Mouse (Mus musculus): Measurements from ENCODE around the gene R3hdml. TPM values are rescaled to one million over a fixed set of nuclear protein-coding genes. Genes with fewer than 3 reads are reported as not detected.

Gene R3hdml
- total and polyA plus RNA-seq, 3 experiments: not detected

DNA sequence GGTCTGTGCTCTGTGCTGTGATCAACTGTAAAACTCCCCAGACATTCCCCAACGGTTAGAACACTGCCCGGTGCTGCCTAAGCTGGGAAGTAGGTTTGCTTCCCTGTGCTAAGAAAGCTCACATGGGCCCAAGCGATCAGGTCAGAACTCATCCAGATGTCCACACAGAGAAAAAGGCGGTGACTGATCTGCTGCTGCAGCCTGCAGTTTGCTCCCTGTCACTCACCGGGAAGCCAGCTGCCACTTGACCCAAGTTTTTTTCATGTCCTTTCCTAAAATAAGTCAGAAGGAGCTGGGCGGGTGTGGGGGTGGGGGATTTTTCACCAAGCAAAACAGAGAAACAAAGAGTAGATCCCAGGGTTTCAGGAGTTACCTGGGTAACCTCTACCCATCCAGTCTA lies 27.6 kb upstream of the R3hdml start:
- Histone ChIP-seq H3K4me1 (ENCODE audit: control insufficient read depth in 1 of 2, insufficient read depth in 2 of 2) (no peaks in the 10 kb centered on the region), H3K4me3 (replicated peaks in 1 of 3; ENCODE audit: low read depth in 2 of 3, low read length in 2 of 3, poor library complexity in 1 of 3) (no peak overlapping the region), H3K9me3 (replicated peaks; ENCODE audit: low read length) (no peaks in the 10 kb centered on the region), H3K27ac (ENCODE audit: insufficient read depth, low read depth) (no peak overlapping the region), H3K36me3 (replicated peaks in 1 of 2; ENCODE audit: control insufficient read depth in 1 of 2, insufficient read depth in 1 of 2, low read length in 1 of 2) (peaks cover 7 to 37% of the 10 kb centered on the region in 2 experiments), H3K79me2 (replicated peaks; ENCODE audit: control insufficient read depth, extremely low read depth, insufficient read depth, poor library complexity, severe bottlenecking) (no peaks in the 10 kb centered on the region), H3K9ac (ENCODE audit: insufficient read depth, low read depth) (no peak overlapping the region), H3K27me3 (replicated peaks) (peaks cover 2% of the 10 kb centered on the region), H3K4me2 (ENCODE audit: insufficient read depth, low read depth, poor library complexity, severe bottlenecking) (no peak overlapping the region)
- dilution Hi-C loops (cut with MboI; ENCODE audit: extremely low pct_ligation_motif_present, extremely low pct_unique_long_range_greater_than_20kb, low sequenced_read_pairs) (no loop called here), in situ Hi-C loops (cut with MboI; ENCODE audit: low pct_ligation_motif_present, low pct_unique_long_range_greater_than_20kb, low sequenced_read_pairs) (no loop called here)
- no peak for TF ChIP-seq CTCF (conservative IDR thresholded peaks at IDR 0.05 in 1 of 2, IDR thresholded peaks at IDR 0.05 in 1 of 2; ENCODE audit: low read depth in 2 of 2, low read length in 2 of 2)
- TF ChIP-seq KAT2A (IDR thresholded peaks at IDR 0.05; ENCODE audit: insufficient replicate concordance, low read length): no peak
- TF ChIP-seq SMC3 (IDR thresholded peaks at IDR 0.05; ENCODE audit: low read depth, low read length): no peak
- TF ChIP-seq USF2 (conservative IDR thresholded peaks at IDR 0.05; ENCODE audit: low read depth, low read length): no peak
- TF ChIP-seq ZNF384 (IDR thresholded peaks at IDR 0.05; ENCODE audit: low read depth, low read length): no peak
- TF ChIP-seq CHD2 (IDR thresholded peaks at IDR 0.05; ENCODE audit: low read length): no peak
- no peak for TF ChIP-seq TCF12 (IDR thresholded peaks at IDR 0.05; ENCODE audit: low read depth, low read length)
- TF ChIP-seq E2F4 (IDR thresholded peaks at IDR 0.05; ENCODE audit: insufficient replicate concordance, low read depth, low read length): no peak
- no peak for TF ChIP-seq ETS1 (conservative IDR thresholded peaks at IDR 0.05; ENCODE audit: low read depth, low read length)
- TF ChIP-seq MYC (IDR thresholded peaks at IDR 0.05; ENCODE audit: low read depth, low read length): no peak
- no peak for TF ChIP-seq JUND (conservative IDR thresholded peaks at IDR 0.05; ENCODE audit: low read depth, low read length)
- TF ChIP-seq ELF1 (IDR thresholded peaks at IDR 0.05; ENCODE audit: low read depth, low read length): no peak
- no peak for DNase-seq (ENCODE audit: extremely low read depth)

DNA sequence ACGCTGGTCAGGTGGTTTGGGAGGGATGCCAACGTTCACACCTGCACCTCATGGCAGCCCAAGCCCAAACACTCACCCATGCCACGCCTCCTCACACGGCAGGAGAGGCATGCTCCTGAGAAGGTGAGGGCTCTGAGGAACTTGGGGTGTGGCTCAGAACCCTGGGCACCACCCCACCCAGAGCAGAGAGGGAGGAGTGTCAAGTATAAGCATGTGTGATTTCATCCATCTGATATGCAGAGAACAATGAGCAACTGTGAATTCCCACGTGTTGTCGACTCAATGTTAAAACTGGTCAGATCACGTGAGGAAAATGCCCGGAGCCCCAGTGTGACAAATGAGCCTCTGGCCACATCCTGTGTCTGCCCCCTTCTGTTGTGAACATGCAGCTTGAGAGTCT lies 25.3 kb upstream of the R3hdml start:
- dilution Hi-C loops (cut with MboI; ENCODE audit: extremely low pct_ligation_motif_present, extremely low pct_unique_long_range_greater_than_20kb, low sequenced_read_pairs) (no loop called here), in situ Hi-C loops (cut with MboI; ENCODE audit: low pct_ligation_motif_present, low pct_unique_long_range_greater_than_20kb, low sequenced_read_pairs) (no loop called here)
- Histone ChIP-seq H3K9ac (ENCODE audit: insufficient read depth, low read depth) (no peak overlapping the region), H3K4me1 (ENCODE audit: control insufficient read depth in 1 of 2, insufficient read depth in 2 of 2) (peaks cover 0 to 9% of the 10 kb centered on the region in 2 experiments; a peak in 3 of 4 replicates), H3K36me3 (replicated peaks in 1 of 2; ENCODE audit: control insufficient read depth in 1 of 2, insufficient read depth in 1 of 2, low read length in 1 of 2) (peaks cover 10 to 46% of the 10 kb centered on the region in 2 experiments), H3K9me3 (replicated peaks; ENCODE audit: low read length) (no peaks in the 10 kb centered on the region), H3K79me2 (replicated peaks; ENCODE audit: control insufficient read depth, extremely low read depth, insufficient read depth, poor library complexity, severe bottlenecking) (no peaks in the 10 kb centered on the region), H3K4me3 (replicated peaks in 1 of 3; ENCODE audit: low read depth in 2 of 3, low read length in 2 of 3, poor library complexity in 1 of 3) (no peak overlapping the region), H3K4me2 (ENCODE audit: insufficient read depth, low read depth, poor library complexity, severe bottlenecking) (no peak overlapping the region), H3K27ac (ENCODE audit: insufficient read depth, low read depth) (no peak overlapping the region), H3K27me3 (replicated peaks) (no peaks in the 10 kb centered on the region)
- TF ChIP-seq POLR2A (IDR thresholded peaks at IDR 0.05; ENCODE audit: low read depth, low read length) (no peak), NRF1 (IDR thresholded peaks at IDR 0.05; ENCODE audit: low read depth, low read length) (no peak), MXI1 (IDR thresholded peaks at IDR 0.05; ENCODE audit: low read depth, low read length) (no peak), ZKSCAN1 (IDR thresholded peaks at IDR 0.05; ENCODE audit: borderline replicate concordance, low read depth, low read length) (no peak), ZMIZ1 (IDR thresholded peaks at IDR 0.05; ENCODE audit: low read depth, low read length) (no peak), HCFC1 (IDR thresholded peaks at IDR 0.05; ENCODE audit: low read depth, low read length) (no peak), BHLHE40 (IDR thresholded peaks at IDR 0.05; ENCODE audit: low read depth, low read length) (no peak), IRF4 (IDR thresholded peaks at IDR 0.05; ENCODE audit: low read depth, low read length) (no peak), USF1 (IDR thresholded peaks at IDR 0.05; ENCODE audit: low read depth, low read length) (no peak), JUND (conservative IDR thresholded peaks at IDR 0.05; ENCODE audit: low read depth, low read length) (no peak), ZNF384 (IDR thresholded peaks at IDR 0.05; ENCODE audit: low read depth, low read length) (no peak), CTCF (conservative IDR thresholded peaks at IDR 0.05 in 1 of 2, IDR thresholded peaks at IDR 0.05 in 1 of 2; ENCODE audit: low read depth in 2 of 2, low read length in 2 of 2) (no peak), RCOR1 (conservative IDR thresholded peaks at IDR 0.05; ENCODE audit: low read depth, low read length) (no peak), SMC3 (IDR thresholded peaks at IDR 0.05; ENCODE audit: low read depth, low read length) (no peak)
- DNase-seq (ENCODE audit: extremely low read depth): no peak
